Mouse (Mus musculus) liver, embryonic 16.5 days (tissue): ENCODE data around the gene Cd79a. TPM values are rescaled to one million over a fixed set of nuclear protein-coding genes. Genes with fewer than 3 reads are reported as not detected.

Experiments
- ATAC-seq: fragments of 200-750 bp; cut with Nextera tagmentation; 2 replicates; pipeline ENCODE4 v1.8.0; 2017; ENCODE audit warnings: low read depth, mild to moderate bottlenecking, moderate number of reproducible peaks, moderate library complexity
- H3K27ac ChIP-seq: fragments of 300-500 bp; sonication (generic); 2 replicates; pipeline ENCODE4 v1.5.1; 2014; ENCODE audit warnings: mild to moderate bottlenecking, low read length
- H3K27me3 ChIP-seq: fragments of 300-500 bp; sonication (generic); 2 replicates; pipeline ENCODE4 v1.6.1; 2014; ENCODE audit warnings: low read depth, low read length, mixed read lengths; ENCODE audit not compliant: control insufficient read depth, insufficient read depth
- H3K36me3 ChIP-seq: fragments of 300-500 bp; sonication (generic); 2 replicates; pipeline ENCODE4 v1.6.1; 2014; ENCODE audit warnings: mild to moderate bottlenecking; ENCODE audit not compliant: control insufficient read depth, insufficient read depth
- H3K4me1 ChIP-seq: fragments of 300-500 bp; sonication (generic); 2 replicates; pipeline ENCODE4 v1.6.1; 2014; ENCODE audit warnings: low read depth, low read length, mixed read lengths; ENCODE audit not compliant: control insufficient read depth
- H3K4me2 ChIP-seq: fragments of 300-500 bp; sonication (generic); 2 replicates; pipeline ENCODE4 v1.6.1; 2014; ENCODE audit warnings: low read depth, low read length, mixed read lengths
- H3K4me3 ChIP-seq: fragments of 300-500 bp; sonication (generic); 2 replicates; pipeline ENCODE4 v1.5.1; 2014; ENCODE audit warnings: low read depth, mild to moderate bottlenecking, low read length
- H3K9ac ChIP-seq: fragments of 300-500 bp; sonication (generic); 2 replicates; pipeline ENCODE4 v1.6.1; 2014; ENCODE audit warnings: low read depth, low read length
- H3K9me3 ChIP-seq: fragments of 300-500 bp; sonication (generic); replicated peaks from 2 replicates; pipeline ENCODE4 v1.6.1; 2016; ENCODE audit warnings: low read length; ENCODE audit not compliant: control insufficient read depth
- WGBS: fragments of 180-500 bp; shearing (Covaris S2); extraction: QIAGEN DNeasy Blood & Tissue Kit; methylation state at CpG from one replicate; pipeline ENCODE4 v1.1.7; 2014; ENCODE audit not compliant: insufficient replicate concordance; 5-methylcytosine and 5-hydroxymethylcytosine counted together
- polyA plus RNA-seq: library from polyadenylated mRNA; unstranded; fragments of >200 nt; fragmentation: Nextera tagmentation; extraction: Ambion mirVana; gene quantifications from 2 replicates; pipeline ENCODE4 v1.2.1, GENCODE M21; 2015

The Cd79a gene
- polyA plus RNA-seq, 1 experiment from 2014 or later: 13.9 TPM

DNA sequence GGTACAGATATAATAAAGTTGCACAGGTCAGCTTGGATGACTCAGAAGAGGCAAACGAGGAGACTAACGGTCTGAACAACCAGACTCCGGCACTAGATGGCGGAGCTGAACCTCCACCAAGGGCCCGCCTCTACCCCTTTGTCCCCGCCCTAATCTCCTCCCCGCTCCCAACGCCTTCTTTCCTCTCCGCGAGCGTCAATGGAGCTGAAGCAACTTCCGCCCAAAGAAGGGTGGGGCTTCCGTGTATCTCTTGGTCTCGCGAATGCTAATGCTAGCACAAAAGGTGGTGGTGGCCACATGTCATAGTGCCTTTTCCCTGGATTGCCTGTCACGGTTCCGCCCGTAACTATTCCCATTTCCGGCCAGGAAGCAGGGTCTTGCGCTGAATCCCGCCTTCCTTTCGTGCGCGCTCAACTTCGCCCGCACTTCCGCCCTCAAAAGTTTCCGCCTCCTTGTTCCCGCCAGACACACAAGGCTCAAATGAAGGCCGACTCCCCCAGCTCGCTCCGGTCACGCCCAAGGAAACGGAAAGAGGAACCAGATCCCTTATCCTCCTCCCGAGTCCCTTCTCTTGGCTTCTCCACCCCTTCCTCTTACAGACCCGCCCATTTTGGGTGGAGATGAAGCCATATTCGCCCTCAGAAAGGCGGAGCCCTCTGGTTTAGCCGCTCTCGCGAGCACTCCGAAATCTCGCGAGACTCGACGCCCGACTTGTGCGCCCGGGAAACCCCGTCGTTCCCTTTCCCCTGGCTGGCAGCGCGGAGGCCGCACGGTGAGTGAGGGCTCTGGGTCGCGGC lies 13.1 kb upstream of the Cd79a start, which contains the start of gene Rps19:
Rps19 (plus strand) TSS at position 476 of the 797 bp plus-strand sequence.
- H3K4me3 ChIP-seq: peak within 1 kb of the TSS; percentile 79
- no peaks in the 10 kb centered on the region for H3K9me3 ChIP-seq
- H3K27me3 ChIP-seq: no peaks in the 10 kb centered on the region
- H3K4me2 ChIP-seq: peak within 1 kb of the TSS; percentile 77
- peak; percentile 91 for ATAC-seq
- H3K9ac ChIP-seq: peak within 1 kb of the TSS; percentile 91
- peaks cover 34% of the 10 kb centered on the region for H3K4me1 ChIP-seq
- peaks cover 29% of the 10 kb centered on the region for H3K36me3 ChIP-seq
- H3K27ac ChIP-seq: peak within 1 kb of the TSS; percentile 98
- WGBS: under 1% methylated on average over 57 of the region's 57 CpGs

DNA sequence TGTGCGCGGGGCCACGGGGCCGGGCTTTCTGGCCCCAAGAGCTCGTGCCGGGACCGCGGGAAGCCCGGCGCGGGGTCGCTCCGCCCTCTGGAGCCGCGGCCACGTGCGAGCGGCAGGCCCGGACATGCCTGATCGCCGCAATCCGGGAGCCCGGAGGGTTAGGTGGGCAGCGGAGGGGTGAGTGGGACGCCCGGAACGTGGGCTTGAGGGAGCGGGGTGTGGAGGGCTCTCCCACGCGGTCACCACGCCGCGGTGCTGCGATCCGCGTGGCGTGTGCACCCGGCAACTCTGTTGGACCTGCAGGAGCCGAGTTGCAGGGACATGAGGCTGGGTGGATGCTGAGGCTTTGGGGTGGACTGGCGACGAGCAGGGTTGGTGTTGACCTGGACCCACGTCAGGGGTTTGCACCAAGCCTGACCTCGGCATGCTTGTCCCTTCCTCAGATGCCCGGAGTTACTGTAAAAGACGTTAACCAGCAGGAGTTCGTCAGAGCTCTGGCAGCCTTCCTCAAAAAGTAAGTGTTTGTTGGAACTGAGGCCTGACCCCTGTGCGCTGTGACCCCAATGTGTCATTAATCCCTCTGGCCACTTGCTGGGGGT lies 12.4 kb upstream of the Cd79a start:
- Histone ChIP-seq H3K4me1 (peaks cover 34% of the 10 kb centered on the region), H3K27ac (peak overlapping the region; percentile 98), H3K9ac (peak overlapping the region; percentile 91), H3K27me3 (no peaks in the 10 kb centered on the region), H3K4me3 (peak overlapping the region; percentile 79), H3K9me3 (no peaks in the 10 kb centered on the region), H3K36me3 (peaks cover 36% of the 10 kb centered on the region), H3K4me2 (peak overlapping the region; percentile 77)
- under 1% methylated on average over 47 of the region's 47 CpGs for WGBS
- ATAC-seq: no peak

DNA sequence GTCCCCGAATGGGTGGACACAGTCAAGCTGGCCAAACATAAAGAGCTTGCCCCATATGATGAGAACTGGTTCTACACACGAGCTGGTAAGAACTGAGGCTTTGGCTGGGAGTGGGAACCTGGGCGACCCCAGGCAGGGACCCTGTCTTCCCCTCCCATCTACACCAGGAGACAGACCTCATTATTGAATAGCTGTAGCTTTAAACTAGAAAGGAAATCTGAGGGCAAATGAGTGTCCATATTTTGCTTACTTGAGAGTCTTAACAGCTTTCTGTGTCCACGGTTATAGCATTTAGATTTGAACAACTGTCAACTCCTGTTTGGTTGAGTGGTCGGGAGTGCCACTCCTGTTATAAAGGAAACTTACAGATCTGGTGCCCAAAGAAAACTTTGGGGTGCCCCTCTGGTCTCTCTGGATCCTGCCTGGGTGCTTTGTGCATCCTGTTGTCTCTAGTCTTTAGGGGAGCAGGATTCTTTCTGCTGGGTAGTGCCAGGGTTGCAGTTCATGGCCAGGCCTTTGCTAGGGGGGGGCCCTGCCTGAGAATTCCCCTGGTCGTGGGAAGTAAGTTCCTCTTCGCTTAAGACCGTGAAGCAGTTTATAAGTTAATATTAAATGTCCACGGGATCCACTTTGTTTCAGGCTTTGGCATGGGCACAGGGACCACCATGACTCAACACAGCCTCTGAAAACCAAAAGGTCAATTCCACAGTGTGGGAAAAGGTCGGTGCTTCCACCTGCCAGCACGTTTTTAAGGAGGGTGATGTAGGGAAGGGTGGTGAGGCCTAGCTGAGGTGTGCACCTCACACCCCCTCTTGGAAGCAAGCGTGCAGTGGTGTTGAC lies 11.5 kb upstream of the Cd79a start:
- 10% methylated on average over 12 of the region's 12 CpGs for WGBS
- H3K27me3 ChIP-seq: no peaks in the 10 kb centered on the region
- peak overlapping the region; percentile 91 for H3K9ac ChIP-seq
- peaks cover 42% of the 10 kb centered on the region for H3K36me3 ChIP-seq
- H3K4me2 ChIP-seq: peak overlapping the region; percentile 77
- peak overlapping the region; percentile 98 for H3K27ac ChIP-seq
- peak overlapping the region; percentile 79 for H3K4me3 ChIP-seq
- no peak for ATAC-seq
- peaks cover 34% of the 10 kb centered on the region for H3K4me1 ChIP-seq
- no peaks in the 10 kb centered on the region for H3K9me3 ChIP-seq

DNA sequence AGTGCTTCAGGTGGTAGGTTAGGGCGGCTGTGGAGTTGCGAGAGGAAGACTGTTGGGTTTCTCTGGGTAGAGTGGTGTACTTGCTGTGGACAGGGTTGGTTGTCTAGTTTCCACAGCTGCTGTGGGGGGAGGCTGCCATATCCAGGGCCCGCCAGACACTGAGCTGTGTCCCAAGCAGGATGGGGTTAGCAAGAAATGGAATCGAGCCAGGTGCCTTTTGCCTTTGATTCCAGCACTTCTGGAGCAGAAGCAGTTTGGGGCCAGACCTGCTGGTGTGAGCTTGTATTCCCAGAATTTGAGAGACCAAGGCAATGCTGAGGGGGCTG lies 10.9 kb upstream of the Cd79a start:
- no peak for ATAC-seq

GRCm38 (mm10) chr7:24887096-24887495 lies 10.1 kb upstream of the Cd79a start:
- Histone ChIP-seq H3K27ac (peak overlapping the region; percentile 1; the same call in 1 of the 2 replicates), H3K4me3 (0 out of 2 replicates have a peak overlapping the region, but pooled peaks have one; percentile 12), H3K9me3 (no peaks in the 10 kb centered on the region), H3K36me3 (peaks cover 42% of the 10 kb centered on the region), H3K4me2 (peak overlapping the region; percentile 77), H3K27me3 (no peaks in the 10 kb centered on the region), H3K9ac (peak overlapping the region; percentile 1; the same call in 1 of the 2 replicates), H3K4me1 (peaks cover 34% of the 10 kb centered on the region)
- ATAC-seq: no peak
- WGBS: 54% methylated on average over 4 of the region's 4 CpGs

More for the DNA sequence above, 10.9 kb upstream of the Cd79a start:
- 22% methylated on average over 4 of the region's 4 CpGs for WGBS
- Histone ChIP-seq H3K4me1 (peaks cover 34% of the 10 kb centered on the region), H3K4me3 (peak overlapping the region; percentile 79), H3K9me3 (no peaks in the 10 kb centered on the region), H3K27me3 (no peaks in the 10 kb centered on the region), H3K36me3 (peaks cover 42% of the 10 kb centered on the region), H3K9ac (peak overlapping the region; percentile 91), H3K27ac (peak overlapping the region; percentile 98), H3K4me2 (peak overlapping the region; percentile 77)

DNA sequence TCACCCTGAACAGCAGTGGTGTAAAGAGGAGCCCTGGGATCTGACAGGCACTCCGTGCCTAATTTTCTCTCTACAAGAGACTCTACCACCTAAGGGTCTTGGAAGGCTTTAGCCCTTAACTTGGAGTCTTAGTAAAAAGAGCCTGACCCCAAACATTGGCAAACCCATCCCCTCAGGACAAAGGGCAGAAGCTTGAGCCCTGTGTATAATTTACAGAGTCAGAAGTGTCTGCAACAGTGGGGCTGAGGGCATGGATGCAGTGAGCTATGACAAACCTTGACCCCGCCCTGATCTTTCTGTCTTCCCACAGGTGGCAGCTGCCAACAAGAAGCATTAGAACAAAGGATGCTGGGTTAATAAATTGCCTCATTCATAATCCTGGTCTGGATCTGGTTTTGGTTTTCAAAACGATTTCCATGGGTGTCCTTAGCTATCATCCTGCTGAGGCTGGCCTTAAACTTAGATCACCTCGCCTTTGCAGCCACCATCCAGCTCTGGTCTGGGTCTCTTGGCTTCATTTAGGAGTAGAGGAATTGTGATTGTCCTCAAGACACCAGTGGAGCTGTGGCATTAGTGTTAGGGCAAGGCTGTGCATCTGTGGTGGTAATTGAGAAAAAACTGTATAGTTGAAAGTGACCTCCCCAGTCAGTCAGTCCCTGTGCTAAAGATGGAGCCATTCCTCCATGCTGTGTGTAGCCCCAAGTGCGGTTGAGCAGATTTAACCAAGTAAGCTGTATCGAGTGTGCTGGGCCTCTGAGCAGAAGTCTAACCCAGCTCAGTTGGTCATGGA lies 7.6 kb upstream of the Cd79a start:
- Histone ChIP-seq H3K4me3 (no peak overlapping the region), H3K27me3 (no peaks in the 10 kb centered on the region), H3K9ac (no peak overlapping the region), H3K36me3 (peaks cover 42% of the 10 kb centered on the region), H3K4me1 (peaks cover 27% of the 10 kb centered on the region), H3K4me2 (no peak overlapping the region), H3K9me3 (no peaks in the 10 kb centered on the region), H3K27ac (no peak overlapping the region)
- 73% methylated on average over 6 of the region's 6 CpGs for WGBS
- ATAC-seq: no peak

GRCm38 (mm10) chr7:24890281-24891216 lies 6.6 kb upstream of the Cd79a start:
- peaks cover 42% of the 10 kb centered on the region for H3K36me3 ChIP-seq
- peak; percentile 48 for ATAC-seq

More at GRCm38 (mm10) chr7:24890281-24891216, 6.6 kb upstream of the Cd79a start:
- no peaks in the 10 kb centered on the region for H3K9me3 ChIP-seq
- H3K4me3 ChIP-seq: no peak overlapping the region
- H3K4me1 ChIP-seq: peaks cover 25% of the 10 kb centered on the region
- H3K4me2 ChIP-seq: no peak overlapping the region
- no peaks in the 10 kb centered on the region for H3K27me3 ChIP-seq
- 18% methylated on average over 10 of the region's 10 CpGs for WGBS
- H3K9ac ChIP-seq: no peak overlapping the region
- no peak overlapping the region for H3K27ac ChIP-seq
